Mouse (Mus musculus) liver, embryonic 11.5 days (tissue): ENCODE measurements around the gene Rapgef5. TPM values are rescaled to one million over a fixed set of nuclear protein-coding genes. Genes with fewer than 3 reads are reported as not detected.

Experiments used
- ATAC-seq: fragments of 200-750 bp; cut with Nextera tagmentation; replicated peaks from 2 replicates; pipeline ENCODE4 v1.8.0; 2017; ENCODE audit warnings: moderate number of reproducible peaks, mild to moderate bottlenecking, moderate TSS enrichment, moderate library complexity; ENCODE audit not compliant: low FRiP score
- DNase-seq: peaks from one replicate; pipeline ENCODE4 v3.0.0-alpha.2; 2017; ENCODE audit warnings: low spot score
- H3K27ac ChIP-seq: fragments of 300-500 bp; sonication (generic); 2 replicates; pipeline ENCODE4 v1.5.1; 2014; ENCODE audit warnings: mild to moderate bottlenecking, low read depth, low read length, control low read depth
- H3K27me3 ChIP-seq: fragments of 300-500 bp; sonication (generic); replicated peaks from 2 replicates; pipeline ENCODE4 v1.6.1; 2014; ENCODE audit warnings: low read length, mixed read lengths; ENCODE audit not compliant: control insufficient read depth, insufficient read depth
- H3K36me3 ChIP-seq: fragments of 300-500 bp; sonication (generic); 2 replicates; pipeline ENCODE4 v1.6.1; 2014; ENCODE audit warnings: mild to moderate bottlenecking, low read length, moderate library complexity, mixed read lengths; ENCODE audit not compliant: control insufficient read depth, insufficient read depth
- H3K4me1 ChIP-seq: fragments of 300-500 bp; sonication (generic); replicated peaks from 2 replicates; pipeline ENCODE4 v1.6.1; 2014; ENCODE audit warnings: low read length, mixed read lengths; ENCODE audit not compliant: control insufficient read depth, insufficient read depth
- H3K4me2 ChIP-seq: fragments of 300-500 bp; sonication (generic); 2 replicates; pipeline ENCODE4 v1.6.1; 2014; ENCODE audit warnings: mild to moderate bottlenecking, control low read depth, moderate library complexity
- H3K4me3 ChIP-seq: fragments of 300-500 bp; sonication (generic); 2 replicates; pipeline ENCODE4 v1.5.1; 2014; ENCODE audit warnings: low read depth, low read length, control low read depth
- H3K9ac ChIP-seq: fragments of 300-500 bp; sonication (generic); 2 replicates; pipeline ENCODE4 v1.6.1; 2014; ENCODE audit warnings: low read depth, low read length, control low read depth
- H3K9me3 ChIP-seq: fragments of 300-500 bp; sonication (generic); 2 replicates; pipeline ENCODE4 v1.6.1; 2016; ENCODE audit warnings: low read length, inconsistent platforms, mixed read lengths; ENCODE audit not compliant: control insufficient read depth
- WGBS: fragments of 180-500 bp; shearing (Covaris S2); extraction: QIAGEN DNeasy Blood & Tissue Kit; methylation state at CpG from one replicate; pipeline ENCODE4 v1.1.7; 2014; 5-methylcytosine and 5-hydroxymethylcytosine counted together
- polyA plus RNA-seq: library from polyadenylated mRNA; unstranded; fragments of >200 nt; fragmentation: Nextera tagmentation; extraction: Ambion mirVana; gene quantifications from 2 replicates; pipeline ENCODE4 v1.2.1, GENCODE M21; 2014

The Rapgef5 gene
- polyA plus RNA-seq, 1 experiment from 2014 or later, result 2.6 TPM

- Histone ChIP-seq H3K4me3 (no peak overlapping the region), H3K9me3 (no peaks in the 10 kb centered on the region), H3K27me3 (no peaks in the 10 kb centered on the region), H3K4me2 (no peak overlapping the region), H3K36me3 (no peaks in the 10 kb centered on the region), H3K4me1 (no peaks in the 10 kb centered on the region), H3K27ac (no peak overlapping the region), H3K9ac (no peak overlapping the region)
- ATAC-seq, result peak; percentile 20; the same call in 1 of the 2 replicates
- DNase-seq, result no peak
- WGBS, result 81% methylated on average over 3 of the region's 3 CpGs
Measured at GRCm38 (mm10) chr12:117699950-117700665, 183.8 kb downstream of the Rapgef5 start.

- Histone ChIP-seq H3K4me3 (no peak overlapping the region), H3K4me1 (no peaks in the 10 kb centered on the region), H3K9me3 (no peaks in the 10 kb centered on the region), H3K27ac (no peak overlapping the region), H3K36me3 (no peaks in the 10 kb centered on the region), H3K27me3 (no peaks in the 10 kb centered on the region), H3K4me2 (no peak overlapping the region), H3K9ac (no peak overlapping the region)
- ATAC-seq, result no peak
- WGBS, result 79% methylated on average over 6 of the region's 6 CpGs
- DNase-seq, result no peak
Measured at GRCm38 (mm10) chr12:117700927-117701326, 184.6 kb downstream of the Rapgef5 start.

GRCm38 (mm10) chr12:117702291-117702690 is 186.0 kb downstream of the Rapgef5 start:
- Histone ChIP-seq H3K9ac (no peak overlapping the region), H3K4me1 (no peaks in the 10 kb centered on the region), H3K9me3 (no peaks in the 10 kb centered on the region), H3K27me3 (no peaks in the 10 kb centered on the region), H3K27ac (no peak overlapping the region), H3K36me3 (no peaks in the 10 kb centered on the region), H3K4me2 (no peak overlapping the region), H3K4me3 (no peak overlapping the region)
- WGBS, result 93% methylated on average over 8 of the region's 8 CpGs
- ATAC-seq (no peak), DNase-seq (no peak)

DNA sequence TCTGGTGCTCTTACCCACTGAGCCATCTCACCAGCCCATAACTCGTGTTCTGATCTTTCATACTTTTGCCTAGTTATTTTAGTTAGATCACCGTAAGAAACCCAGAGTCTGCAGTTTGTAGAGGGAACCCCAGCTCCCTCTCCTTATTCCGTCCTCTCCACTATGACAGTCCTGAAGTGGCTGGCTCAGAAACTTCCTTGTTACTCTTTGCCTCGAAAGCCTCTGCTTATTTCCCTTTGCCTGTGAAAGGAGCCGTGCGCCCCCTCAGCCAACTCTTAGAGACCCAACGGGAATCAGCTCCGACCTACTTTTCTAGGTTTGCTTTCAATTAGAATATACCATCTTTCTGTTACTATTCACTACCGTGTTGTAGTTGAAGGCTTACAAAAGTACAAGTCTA is 186.6 kb downstream of the Rapgef5 start:
- H3K9ac ChIP-seq, result no peak overlapping the region
- H3K4me1 ChIP-seq, result no peaks in the 10 kb centered on the region
- no peak for DNase-seq
- no peak overlapping the region for H3K4me2 ChIP-seq
- no peak overlapping the region for H3K27ac ChIP-seq
- no peaks in the 10 kb centered on the region for H3K36me3 ChIP-seq
- no peak overlapping the region for H3K4me3 ChIP-seq
- 86% methylated on average over 9 of the region's 9 CpGs for WGBS
- ATAC-seq, result no peak
- no peaks in the 10 kb centered on the region for H3K27me3 ChIP-seq
- no peaks in the 10 kb centered on the region for H3K9me3 ChIP-seq

DNA sequence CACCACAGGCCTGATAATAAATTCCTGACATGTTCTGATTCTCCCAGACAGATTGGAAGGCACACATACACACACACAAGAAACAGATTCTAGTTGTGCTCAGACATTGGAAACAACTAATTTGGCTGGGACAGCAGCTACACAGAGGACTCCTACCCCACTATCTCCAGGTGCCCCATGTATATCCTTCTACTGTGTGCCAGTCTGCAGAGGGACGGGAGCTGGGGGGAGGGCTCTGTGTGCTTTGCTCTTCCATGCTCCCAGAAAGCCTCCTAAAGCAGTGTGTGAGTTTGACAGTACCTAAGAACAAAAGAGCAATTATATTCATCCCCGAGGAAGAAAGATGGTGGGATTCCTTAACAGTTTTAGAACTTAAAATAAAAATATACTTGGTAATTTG is 187.1 kb downstream of the Rapgef5 start:
- Histone ChIP-seq H3K9me3 (no peaks in the 10 kb centered on the region), H3K4me3 (no peak overlapping the region), H3K4me1 (no peaks in the 10 kb centered on the region), H3K36me3 (no peaks in the 10 kb centered on the region), H3K27me3 (no peaks in the 10 kb centered on the region), H3K4me2 (no peak overlapping the region), H3K27ac (no peak overlapping the region), H3K9ac (no peak overlapping the region)
- DNase-seq (no peak), ATAC-seq (no peak)
- 76% methylated on average over 2 of the region's 2 CpGs for WGBS

GRCm38 (mm10) chr12:117705308-117705707 is 189.0 kb downstream of the Rapgef5 start:
- DNase-seq (no peak), ATAC-seq (no peak)
- Histone ChIP-seq H3K4me3 (no peak overlapping the region), H3K27me3 (no peaks in the 10 kb centered on the region), H3K9me3 (no peaks in the 10 kb centered on the region), H3K27ac (no peak overlapping the region), H3K4me2 (no peak overlapping the region), H3K36me3 (no peaks in the 10 kb centered on the region), H3K9ac (no peak overlapping the region), H3K4me1 (no peaks in the 10 kb centered on the region)
- 86% methylated on average over 3 of the region's 3 CpGs for WGBS

- Histone ChIP-seq H3K27me3 (no peaks in the 10 kb centered on the region), H3K4me1 (no peaks in the 10 kb centered on the region), H3K36me3 (no peaks in the 10 kb centered on the region), H3K27ac (no peak overlapping the region), H3K9me3 (no peaks in the 10 kb centered on the region), H3K4me3 (no peak overlapping the region), H3K4me2 (no peak overlapping the region), H3K9ac (no peak overlapping the region)
- no peak for ATAC-seq
- 80% methylated on average over 12 of the region's 12 CpGs for WGBS
- DNase-seq, result no peak
Measured at GRCm38 (mm10) chr12:117709280-117709679, 193.0 kb downstream of the Rapgef5 start.

- no peak overlapping the region for H3K9ac ChIP-seq
- no peak overlapping the region for H3K4me2 ChIP-seq
- H3K27ac ChIP-seq, result no peak overlapping the region
- ATAC-seq (no peak), DNase-seq (no peak)
- 85% methylated on average over 6 of the region's 6 CpGs for WGBS
- no peaks in the 10 kb centered on the region for H3K4me1 ChIP-seq
- H3K36me3 ChIP-seq, result no peaks in the 10 kb centered on the region
- no peaks in the 10 kb centered on the region for H3K27me3 ChIP-seq
- no peak overlapping the region for H3K4me3 ChIP-seq
- no peaks in the 10 kb centered on the region for H3K9me3 ChIP-seq
Measured at GRCm38 (mm10) chr12:117712474-117712873, 196.2 kb downstream of the Rapgef5 start.

GRCm38 (mm10) chr12:117713616-117714015 is 197.3 kb downstream of the Rapgef5 start:
- 75% methylated on average over 6 of the region's 6 CpGs for WGBS
- H3K9me3 ChIP-seq, result no peaks in the 10 kb centered on the region
- no peaks in the 10 kb centered on the region for H3K36me3 ChIP-seq
- H3K9ac ChIP-seq, result no peak overlapping the region
- H3K4me2 ChIP-seq, result no peak overlapping the region
- no peak overlapping the region for H3K27ac ChIP-seq
- no peaks in the 10 kb centered on the region for H3K4me1 ChIP-seq
- H3K4me3 ChIP-seq, result no peak overlapping the region
- H3K27me3 ChIP-seq, result no peaks in the 10 kb centered on the region
- no peak for DNase-seq
- no peak for ATAC-seq
